35 mouse cellular contexts compared by ENCODE assay signal in the genomic region with DNA sequence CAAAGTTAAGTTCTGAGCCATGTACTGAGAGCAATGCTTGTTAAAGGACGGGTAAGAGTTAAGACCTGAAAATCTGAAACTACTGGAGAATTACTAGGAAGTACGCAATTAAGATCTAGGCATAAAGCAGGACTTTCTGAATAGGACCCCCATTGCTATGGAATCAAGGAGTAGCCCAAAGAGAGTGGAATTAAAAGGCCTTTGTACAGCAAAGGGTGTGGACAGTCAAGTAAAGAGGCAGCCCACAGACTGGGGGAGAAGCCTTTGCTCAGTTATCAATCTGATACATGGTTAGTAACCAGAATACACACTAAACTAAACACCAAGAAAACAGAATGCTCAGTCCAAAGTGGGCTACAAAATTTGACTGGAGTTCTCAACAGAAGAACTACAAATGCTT.
"Had no signal": no experiment of that assay in that cellular context is flagged by ENCODE, and none has a peak within 500 bp of the region (broad histone marks: within the 10 kb centered on the region; RNA-seq: fewer than 3 reads in every experiment).

No protein-coding gene starts in this region.

- H3K27ac ChIP-seq: heart, embryonic 10.5 days; heart, embryonic 13.5 days; heart, embryonic 15.5 days; hindbrain, embryonic 10.5 days; hindbrain, embryonic 12.5 days; hindbrain, embryonic 13.5 days; hindbrain, embryonic 14.5 days; hindbrain, embryonic 15.5 days; hindbrain, postnatal 0 days; intestine, embryonic 15.5 days; kidney, embryonic 15.5 days; kidney, postnatal 0 days; layer of hippocampus, adult 2 months had no signal

- H3K9ac ChIP-seq: heart, embryonic 12.5 days; heart, embryonic 13.5 days; heart, embryonic 15.5 days; hindbrain, embryonic 12.5 days; hindbrain, embryonic 13.5 days; hindbrain, embryonic 14.5 days; hindbrain, embryonic 15.5 days; intestine, embryonic 15.5 days; kidney, embryonic 15.5 days had no signal

- H3K4me2 ChIP-seq: heart, embryonic 11.5 days; heart, embryonic 12.5 days; heart, embryonic 13.5 days; heart, embryonic 15.5 days; hindbrain, embryonic 12.5 days; hindbrain, embryonic 13.5 days; hindbrain, embryonic 14.5 days; hindbrain, embryonic 15.5 days; intestine, embryonic 15.5 days; kidney, embryonic 15.5 days had no signal

- DNase-seq: heart, postnatal 10 days; heart, postnatal 14 days; heart, postnatal 36 days; heart, postnatal 4 days; kidney, adult 11 months; kidney, adult 18-20 months; kidney, adult 2 months; kidney, adult 8-10 months; kidney, adult 9 months; kidney, postnatal 10 days; kidney, postnatal 14 days; kidney, postnatal 25 days; kidney, postnatal 36 days; kidney, postnatal 4 days; layer of hippocampus, adult 9-11 months; layer of hippocampus, postnatal 36 days had no signal

- H3K27me3 ChIP-seq: heart, embryonic 12.5 days; heart, embryonic 13.5 days; heart, embryonic 15.5 days; hindbrain, embryonic 12.5 days; hindbrain, embryonic 13.5 days; hindbrain, embryonic 15.5 days; intestine, embryonic 15.5 days; kidney, embryonic 15.5 days had no signal

- H3K9me3 ChIP-seq: heart, embryonic 10.5 days; heart, embryonic 12.5 days; heart, embryonic 13.5 days; heart, embryonic 15.5 days; hindbrain, embryonic 10.5 days; hindbrain, embryonic 12.5 days; hindbrain, embryonic 13.5 days; hindbrain, embryonic 15.5 days; intestine, embryonic 15.5 days; kidney, embryonic 15.5 days had no signal

- H3K4me3 ChIP-seq: heart, embryonic 10.5 days; heart, embryonic 12.5 days; heart, embryonic 13.5 days; heart, embryonic 15.5 days; hindbrain, embryonic 10.5 days; hindbrain, embryonic 12.5 days; hindbrain, embryonic 13.5 days; hindbrain, embryonic 15.5 days; intestine, embryonic 15.5 days; kidney, embryonic 15.5 days; layer of hippocampus, adult 2 months had no signal

- ATAC-seq: hindbrain, embryonic 16.5 days; hindbrain, postnatal 0 days; inflammation-experienced regulatory T-cells, adult 6 months; intestine, embryonic 15.5 days; intestine, embryonic 16.5 days; intestine, postnatal 0 days had no signal

- H3K36me3 ChIP-seq: heart, embryonic 10.5 days; heart, embryonic 12.5 days; heart, embryonic 13.5 days; heart, embryonic 15.5 days; hindbrain, embryonic 10.5 days; hindbrain, embryonic 12.5 days; hindbrain, embryonic 13.5 days; hindbrain, embryonic 15.5 days; intestine, embryonic 15.5 days; kidney, embryonic 15.5 days had no signal
